Mouse (Mus musculus) c-Kit-negative CD71-positive TER-119-positive erythroid progenitor cells, embryonic 14.5 days (primary cell): ENCODE measurements around the gene Alg2.

Source experiments
- DNase-seq: peaks from one replicate; pipeline ENCODE4 v3.0.0-alpha.2; 2013; ENCODE audit warnings: low read depth, low spot score

Gene Alg2

DNA sequence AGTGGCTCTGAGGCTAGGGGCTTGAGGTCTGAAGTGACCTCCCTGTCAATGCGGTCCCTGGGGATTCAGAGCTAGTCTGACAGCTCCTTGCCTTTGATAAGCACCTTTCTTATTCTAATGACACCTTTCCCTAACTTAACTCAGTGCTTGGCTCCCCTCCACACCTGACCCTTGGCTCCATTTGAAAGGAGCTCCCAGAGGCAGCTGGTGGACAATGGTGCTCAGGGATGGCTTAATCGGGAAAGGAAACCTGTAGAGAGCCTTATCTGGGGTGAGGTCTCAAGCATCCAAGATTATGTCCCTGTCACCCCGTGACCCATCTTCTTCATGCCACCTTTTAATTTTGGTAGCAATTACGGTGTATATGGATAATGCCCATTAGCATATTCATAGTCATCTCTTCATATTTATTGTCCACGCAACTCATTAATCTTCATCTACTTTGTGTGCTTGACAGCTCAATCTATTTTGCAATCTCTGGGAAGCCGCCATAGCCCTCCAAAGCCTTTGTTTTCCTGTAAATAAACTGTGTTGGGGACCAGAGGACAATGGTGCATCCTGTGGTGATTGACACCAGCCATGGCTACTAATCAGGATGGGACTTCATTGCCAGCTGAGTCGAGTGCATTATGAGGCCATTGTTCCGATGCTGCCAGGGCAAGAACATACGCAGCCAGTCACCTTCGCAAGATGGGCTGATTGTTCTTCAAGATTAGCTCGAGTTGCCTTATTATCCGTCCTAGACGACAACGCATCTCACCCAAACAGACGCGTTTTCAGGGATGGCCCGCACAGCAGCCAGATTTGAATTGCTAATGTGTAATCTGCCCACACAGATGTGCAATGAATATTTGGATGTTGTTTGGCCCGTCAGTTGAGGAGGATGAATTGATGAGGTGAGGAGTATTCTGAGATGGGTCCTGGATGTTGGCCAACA lies 24.3 kb downstream of the Alg2 start:
- DNase-seq = no peak

DNA sequence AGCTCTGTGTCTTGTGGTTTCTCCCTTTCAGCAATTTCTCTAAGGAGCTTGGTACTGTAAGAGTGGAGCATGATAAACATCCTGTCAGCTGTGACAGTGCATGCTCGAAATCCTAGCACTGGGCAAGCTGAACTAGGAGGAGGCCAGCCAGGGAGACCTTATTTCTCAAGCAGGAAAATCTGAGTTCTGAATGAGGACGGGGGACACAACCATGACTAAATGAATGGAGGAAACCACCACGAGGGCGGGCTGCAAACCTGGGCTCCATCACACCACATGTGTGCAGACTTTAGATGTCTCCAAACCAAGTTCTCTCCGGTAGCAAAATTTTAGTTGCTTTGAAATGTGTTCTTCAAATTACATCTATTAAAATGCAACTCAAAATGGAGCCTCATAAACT lies 25.0 kb downstream of the Alg2 start:
- no peak for DNase-seq

DNA sequence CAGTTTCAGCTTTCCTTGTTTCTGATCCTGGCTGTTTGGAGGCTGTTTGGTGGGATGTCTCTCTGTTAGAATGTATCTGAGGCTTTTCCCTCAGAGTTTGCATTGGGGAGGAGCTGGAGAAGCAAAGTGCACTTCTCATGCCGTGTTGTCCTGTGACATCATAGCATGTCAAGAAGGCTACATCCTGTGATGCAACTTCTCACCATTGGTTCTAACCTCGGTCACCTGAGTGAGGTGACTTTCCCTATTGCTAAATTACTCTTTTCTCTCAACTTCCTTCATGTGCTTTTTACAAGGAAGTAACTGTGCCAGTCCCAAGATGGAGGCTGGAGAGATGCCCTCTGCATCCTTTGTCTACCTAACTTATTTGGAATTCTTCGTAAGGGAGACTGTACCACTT lies 25.6 kb downstream of the Alg2 start:
- DNase-seq = no peak

DNA sequence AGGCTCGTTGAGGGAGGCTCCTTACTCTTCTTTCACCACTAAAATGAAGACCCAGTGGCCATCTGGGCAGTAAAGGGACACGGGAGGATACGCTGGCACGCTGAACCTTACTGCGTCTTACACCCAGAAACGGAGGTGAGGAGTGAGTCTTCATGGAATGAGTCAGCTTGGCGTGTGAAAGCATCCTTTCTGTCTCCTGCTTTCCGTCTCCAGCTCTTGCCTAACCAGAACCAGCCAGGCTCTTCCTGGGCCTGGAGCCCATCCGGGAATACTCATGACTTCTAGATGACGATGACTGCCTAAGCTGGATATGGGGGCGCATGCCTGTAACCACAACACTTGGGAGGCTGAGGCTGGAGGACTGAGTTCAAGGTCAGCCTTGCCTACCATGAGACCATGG lies 33.2 kb downstream of the Alg2 start:
- no peak for DNase-seq

DNA sequence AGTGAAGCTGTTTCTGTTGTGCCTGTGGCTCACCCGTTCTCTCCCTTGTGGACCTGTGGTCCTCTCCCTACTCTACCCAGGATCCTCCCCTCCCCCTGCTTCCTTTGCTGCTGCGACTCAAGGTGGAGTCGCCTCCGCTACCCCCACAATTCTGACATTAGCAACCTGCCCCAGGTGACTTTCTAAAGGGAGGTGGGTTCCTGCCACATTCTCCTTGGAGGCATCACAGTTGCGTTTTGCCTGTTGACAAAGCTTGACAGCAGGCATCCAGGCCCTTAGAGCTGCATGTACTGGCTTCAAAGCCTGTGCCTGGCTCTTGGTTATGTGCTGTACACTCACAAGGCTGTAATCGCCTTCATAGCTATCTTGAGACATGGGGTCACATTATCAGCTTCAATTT lies 35.2 kb downstream of the Alg2 start:
- no peak for DNase-seq

DNA sequence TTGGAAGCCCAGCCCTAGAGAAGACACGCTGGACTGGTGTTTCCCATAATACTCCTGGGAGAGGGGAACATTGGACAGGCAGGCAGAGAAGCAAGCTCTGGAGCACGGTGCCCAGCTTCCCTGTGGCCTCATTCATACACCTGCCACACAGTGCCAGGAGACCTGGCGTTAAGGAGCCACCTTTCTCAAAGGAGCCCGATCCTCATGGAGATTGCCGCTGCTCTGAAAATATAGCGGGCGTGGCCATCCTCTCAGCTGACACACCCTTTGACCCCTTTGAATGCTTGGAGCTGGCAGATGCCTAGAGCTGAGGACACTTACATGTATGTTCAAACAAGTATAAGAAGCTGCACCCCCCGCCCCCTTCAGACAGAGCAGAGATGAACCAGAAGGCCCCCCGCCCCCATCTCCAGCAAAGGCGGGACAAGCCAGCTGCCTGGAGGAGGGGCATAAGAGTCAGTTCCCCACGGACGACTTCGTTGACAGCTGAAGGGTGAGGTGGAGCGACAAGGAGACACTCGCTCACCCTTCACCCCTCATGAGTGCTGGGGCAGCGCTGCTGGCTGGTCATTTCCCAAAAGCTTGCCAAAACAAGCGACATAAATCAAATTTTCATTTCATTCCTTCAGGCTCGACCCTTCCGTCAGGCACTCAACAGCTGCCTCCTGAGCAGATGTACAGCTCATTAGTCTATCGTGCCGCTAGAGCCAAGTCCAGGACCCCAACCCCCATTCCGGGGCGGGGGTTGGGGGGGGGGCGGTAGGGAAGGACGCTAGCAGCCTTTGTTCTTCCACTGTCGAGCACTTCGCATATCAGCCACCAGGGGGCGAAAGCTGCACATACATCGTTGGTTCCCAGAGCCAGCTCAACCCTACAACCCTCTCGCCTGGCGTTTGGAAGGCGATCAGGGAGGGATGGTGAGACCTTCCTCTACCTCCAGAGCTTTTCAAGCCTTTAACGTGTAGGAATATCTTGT lies 36.5 kb downstream of the Alg2 start:
- peak; percentile 45 for DNase-seq

DNA sequence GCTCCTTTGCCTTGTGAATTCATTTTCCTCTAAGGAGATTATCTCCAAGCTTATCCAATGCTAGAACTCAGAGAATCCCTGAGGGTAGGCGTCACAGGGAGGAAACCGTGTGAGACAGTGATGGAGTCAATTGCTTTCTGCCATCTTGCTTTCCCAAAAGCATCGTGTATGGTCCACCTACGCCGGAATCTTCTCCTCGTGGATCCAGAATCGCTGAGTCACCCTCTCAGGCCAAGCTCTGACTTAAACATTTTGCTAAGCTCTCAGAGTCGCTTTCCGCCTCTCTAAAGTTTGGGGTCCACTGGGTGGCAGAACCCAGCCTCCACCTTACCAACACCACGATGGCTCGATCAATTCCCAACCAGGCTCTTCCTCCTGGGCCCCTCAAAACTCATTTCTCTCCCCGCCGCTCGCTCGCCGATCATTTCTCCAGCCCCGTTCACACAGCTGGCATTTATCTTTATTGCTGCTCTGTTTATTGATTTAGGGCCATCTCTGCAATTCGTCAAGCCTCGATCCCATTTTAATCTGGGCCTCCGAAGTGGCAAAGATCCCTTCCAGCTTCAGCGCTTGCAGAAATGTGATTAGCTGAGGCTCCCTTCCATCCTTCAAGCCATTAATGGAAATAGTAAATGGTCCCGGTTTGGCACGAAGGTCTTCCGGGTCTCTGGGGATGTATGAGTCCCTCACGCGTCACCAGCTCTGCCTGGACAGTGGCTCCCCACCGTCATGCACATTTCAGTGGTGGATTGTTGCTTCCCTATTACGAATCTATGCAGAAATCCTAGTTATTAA lies 38.4 kb downstream of the Alg2 start:
- no peak for DNase-seq

DNA sequence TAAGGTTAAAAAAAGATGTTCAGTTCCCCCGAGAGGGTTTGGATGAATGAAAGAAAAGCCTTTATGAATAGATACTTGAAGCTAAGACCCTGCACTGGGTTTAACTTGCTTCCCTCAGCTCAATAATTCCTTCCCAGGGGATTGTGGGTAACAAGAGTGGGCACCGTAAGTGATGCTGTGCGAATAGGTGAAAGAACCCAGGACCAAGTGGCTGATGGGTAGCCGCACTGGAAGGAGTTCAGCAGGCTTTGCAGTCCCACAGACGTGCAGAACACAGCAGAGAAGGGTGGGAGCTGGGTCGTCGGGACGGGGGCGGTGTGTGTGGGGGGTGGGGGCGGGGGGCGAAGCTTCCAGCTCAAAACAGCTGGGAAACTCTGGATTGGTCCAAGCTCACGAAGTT lies 39.0 kb downstream of the Alg2 start:
- DNase-seq = no peak

DNA sequence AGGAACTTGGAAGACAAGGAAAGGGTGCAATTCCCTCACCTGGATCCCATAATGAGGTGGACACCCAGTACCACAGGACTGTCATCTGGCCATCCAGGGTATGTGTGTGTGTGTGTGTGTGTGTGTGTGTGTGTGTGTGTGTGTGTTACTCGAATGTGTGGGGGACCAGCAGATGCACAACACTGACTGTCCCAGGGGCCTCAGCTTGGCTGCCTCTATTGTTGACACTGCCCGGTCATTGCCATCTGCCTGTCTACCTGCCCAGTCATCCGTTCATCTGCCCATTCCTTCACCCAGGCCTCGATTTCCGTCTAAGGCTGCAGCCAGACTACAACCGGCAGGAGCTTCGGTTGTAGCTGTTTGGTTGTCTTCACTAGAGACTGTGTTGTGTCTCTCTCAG lies 41.4 kb downstream of the Alg2 start:
- DNase-seq = no peak

DNA sequence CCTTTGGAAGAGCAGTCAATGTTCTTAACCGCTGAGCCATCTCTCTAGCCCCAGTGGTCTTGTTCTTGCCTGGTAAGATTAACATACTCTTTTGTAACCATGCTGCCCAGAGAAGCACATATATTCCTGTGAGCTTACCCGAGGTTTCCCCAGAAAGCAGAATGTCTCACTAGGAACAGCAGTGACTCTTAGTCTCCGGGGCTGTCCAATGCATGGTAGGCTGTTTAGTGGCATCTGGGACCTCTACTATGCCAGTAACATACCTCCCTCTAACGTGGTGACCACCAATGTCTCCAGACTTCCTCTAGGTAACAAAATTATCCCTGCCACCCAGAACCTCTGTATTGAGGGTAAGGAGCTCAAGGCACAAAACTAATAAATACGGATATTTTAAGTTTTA lies 43.1 kb downstream of the Alg2 start:
- DNase-seq = no peak

DNA sequence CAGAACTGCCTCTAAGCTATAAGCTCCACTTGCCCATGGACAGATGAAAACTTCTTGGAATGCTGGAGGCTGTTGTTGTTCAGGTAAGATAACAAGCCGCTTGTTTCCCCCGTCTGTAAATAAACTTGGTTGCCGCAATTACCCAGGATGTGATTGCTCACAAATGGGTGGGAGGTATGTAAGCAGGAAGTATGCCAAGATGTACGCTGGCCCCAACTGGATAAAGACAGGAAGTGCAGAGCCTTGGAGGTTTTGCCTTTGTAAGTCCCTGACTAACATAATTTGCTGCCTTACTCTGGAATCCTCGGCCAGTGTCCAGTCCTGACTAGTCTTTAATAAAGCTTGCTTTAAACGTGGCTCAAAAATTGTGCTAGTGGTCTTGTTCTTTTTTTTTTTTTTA lies 43.6 kb downstream of the Alg2 start:
- no peak for DNase-seq

DNA sequence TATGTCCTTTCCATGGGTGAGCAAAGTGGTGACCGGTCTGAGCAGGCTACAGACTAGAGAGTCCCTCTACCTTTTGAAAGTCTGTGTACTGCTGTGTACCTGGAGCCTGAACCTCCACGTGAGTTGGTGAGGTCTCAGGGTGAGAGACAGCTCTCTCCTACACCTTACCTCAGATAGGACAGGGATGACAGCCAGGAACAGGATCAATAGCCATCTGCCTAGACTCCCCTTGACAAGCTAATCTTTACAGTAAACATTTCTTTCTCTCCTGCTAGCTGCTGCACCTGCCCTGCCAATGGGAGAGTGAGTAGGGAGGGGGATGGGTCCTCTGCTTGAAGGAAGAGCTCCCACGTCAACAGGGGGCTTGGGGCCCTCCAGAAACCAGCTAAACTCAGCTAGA lies 46.5 kb downstream of the Alg2 start:
- no peak for DNase-seq

DNA sequence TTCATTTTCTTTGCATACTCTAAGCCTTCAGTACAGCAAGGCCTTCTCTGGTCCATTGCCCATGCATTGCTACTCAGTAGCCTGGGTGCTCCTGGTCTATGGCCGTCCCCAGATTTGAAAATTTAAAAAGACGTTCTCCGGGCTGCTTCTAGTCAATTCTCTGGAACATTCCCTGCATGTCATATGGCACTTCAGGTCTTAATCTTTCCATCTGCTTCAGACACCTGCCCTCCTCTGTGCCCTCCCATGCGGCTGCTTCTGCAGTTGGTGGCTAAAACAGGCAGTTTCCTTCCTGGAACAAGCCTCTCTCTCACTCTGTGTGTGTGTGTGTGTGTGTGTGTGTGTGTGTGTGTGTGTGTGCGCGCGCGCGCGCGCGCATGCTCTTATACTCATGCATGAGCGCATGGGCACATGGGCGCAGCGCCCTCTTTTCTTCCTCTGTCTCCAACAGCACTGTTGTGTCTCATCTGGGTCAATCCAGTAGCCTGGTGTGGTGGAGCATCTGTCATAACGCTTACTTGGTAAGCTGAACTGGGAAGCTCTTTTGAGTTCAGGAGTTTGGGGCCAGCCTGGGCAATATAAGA lies 48.8 kb downstream of the Alg2 start:
- no peak for DNase-seq

DNA sequence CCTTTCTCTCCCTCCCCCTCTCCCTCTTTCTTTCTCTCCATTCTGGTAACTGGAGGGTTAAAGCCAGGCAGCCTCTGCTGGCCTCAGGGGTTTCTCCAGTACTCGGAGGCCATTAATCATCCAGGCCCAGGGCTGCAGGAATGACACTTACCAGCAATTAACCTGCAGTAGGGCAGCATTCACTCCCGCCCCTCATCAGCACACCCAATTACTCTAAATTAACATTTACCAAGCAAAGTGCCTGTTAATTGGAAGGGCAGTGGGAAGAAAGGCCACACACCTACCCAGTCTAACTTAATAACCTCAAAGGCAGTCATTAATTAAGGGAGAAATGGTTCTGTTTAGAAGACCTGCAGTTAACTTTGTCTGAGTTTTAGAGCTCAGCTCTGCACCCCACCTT lies 49.8 kb downstream of the Alg2 start:
- DNase-seq = no peak

DNA sequence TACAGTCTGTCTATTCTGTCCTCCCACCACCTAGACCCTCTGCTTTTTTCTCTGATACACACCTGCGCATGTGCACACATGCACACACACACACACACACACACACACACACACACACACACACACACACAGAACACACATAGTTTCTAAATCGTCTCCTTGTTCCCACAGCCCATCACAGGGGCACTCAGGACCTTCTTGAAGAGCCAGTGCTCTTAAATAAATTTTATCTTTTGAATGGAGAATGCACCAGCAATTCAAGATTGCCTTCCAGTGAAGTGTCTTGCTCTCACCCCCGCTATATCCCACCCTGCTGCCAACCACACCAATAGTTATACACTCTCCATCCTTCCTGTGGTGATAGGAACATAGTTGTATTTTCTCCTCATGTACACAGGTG lies 51.2 kb downstream of the Alg2 start:
- DNase-seq = no peak

DNA sequence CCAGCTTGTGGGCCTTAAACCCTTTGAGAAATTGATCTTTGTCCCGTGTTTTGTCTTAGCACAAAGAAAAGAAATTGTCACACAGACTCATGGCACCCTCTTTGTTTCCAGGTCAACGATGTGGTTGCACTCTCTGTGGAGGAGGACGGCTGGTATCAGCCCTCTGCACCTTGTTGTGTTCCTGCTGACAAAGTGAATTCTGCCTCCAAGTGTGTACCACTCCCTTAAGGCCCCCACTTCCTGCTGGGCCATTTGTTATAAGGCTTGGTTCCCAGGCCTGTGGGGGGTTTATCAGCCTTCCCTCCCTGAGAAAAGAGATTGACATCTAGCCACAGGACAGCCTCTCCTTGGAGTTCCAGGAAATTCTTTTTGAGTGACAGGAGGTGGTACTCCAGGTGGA lies 51.9 kb downstream of the Alg2 start:
- DNase-seq = no peak

DNA sequence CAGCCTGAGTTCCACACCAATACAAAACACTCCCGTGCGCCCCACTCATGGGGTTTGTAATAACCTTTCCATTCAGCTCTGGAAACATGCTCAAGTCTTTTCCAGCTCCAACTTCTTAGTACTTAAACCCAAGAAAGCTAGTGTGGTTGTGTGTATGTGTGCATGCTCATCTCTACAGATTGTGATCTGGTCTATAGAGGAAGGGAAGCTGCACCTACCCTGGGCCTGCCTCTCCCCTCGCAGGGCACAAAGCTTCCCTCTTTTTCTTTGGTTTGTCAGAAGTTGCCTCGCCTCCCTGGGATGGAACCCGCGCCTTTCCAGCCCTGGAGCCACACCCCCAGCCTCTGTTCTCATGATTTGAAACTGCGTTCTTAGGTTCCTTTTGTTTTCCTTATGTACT lies 53.9 kb downstream of the Alg2 start:
- no peak for DNase-seq

DNA sequence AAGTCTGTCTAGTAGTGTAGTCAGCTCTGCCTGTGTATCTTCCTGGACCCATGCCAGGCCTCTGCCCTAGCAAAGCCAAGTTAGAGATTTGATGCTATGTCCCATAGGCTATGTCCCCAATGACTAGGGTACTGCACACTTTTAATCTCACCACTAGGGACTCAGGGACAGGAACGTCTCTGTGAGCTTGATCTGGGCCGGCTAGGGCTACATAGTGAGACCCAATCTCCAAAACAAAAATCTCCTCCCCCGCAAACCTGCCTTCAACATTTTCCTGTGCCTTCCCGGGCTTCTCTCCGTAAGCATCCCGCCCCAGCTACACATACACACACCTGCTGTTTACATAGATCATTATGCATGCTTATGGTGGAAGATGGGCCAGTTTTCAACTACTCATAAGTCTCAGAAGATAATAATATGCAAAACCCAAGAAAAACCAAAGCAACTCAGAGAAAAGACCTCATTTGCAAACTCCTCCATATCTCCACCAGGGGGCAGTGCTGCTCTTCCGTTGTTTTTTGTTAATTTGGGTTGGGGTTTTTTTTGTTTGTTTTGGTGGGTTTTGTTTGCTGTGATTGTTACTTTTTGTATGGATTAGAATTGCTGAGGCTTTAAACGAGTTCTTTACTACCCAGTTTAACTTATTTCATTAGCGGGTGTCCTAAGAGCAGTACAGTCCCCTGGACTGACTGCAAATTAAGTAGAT lies 54.7 kb downstream of the Alg2 start:
- DNase-seq = peak; percentile 8

DNA sequence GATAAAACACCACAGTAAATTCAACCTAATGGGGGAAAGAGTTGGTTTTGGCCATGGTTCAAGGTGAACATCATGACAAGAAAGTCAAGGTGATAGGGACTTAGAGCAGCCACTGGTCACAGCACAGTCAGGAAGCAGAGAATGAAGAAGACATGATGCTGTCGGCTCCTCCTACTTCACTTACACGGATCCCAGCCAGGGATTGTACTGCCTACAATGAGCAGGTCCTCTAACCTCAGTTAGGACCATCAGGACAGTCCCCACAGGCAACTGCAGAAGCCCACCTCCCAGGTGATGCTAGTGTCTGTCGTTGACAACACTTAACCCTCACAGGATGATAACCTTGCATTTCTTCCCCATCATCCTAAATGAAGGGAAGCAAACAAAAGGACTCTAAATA lies 56.3 kb downstream of the Alg2 start:
- DNase-seq = no peak
